Mouse (Mus musculus) C2C12 (cell line): ENCODE results near the gene Hs3st5.

Experiments
- CEBPB ChIP-seq: IDR thresholded peaks from one replicate; pipeline ENCODE4 v1.6.1; 2011; ENCODE audit warnings: low read depth, mild to moderate bottlenecking, control low read depth, moderate library complexity
- CTCF ChIP-seq: IDR thresholded peaks from one replicate; pipeline ENCODE4 v1.5.1; 2011; ENCODE audit not compliant: control insufficient read depth, insufficient read depth, insufficient read length
- MAX ChIP-seq: IDR thresholded peaks from one replicate; pipeline ENCODE4 v1.6.1; 2011; ENCODE audit warnings: mild to moderate bottlenecking, control low read depth
- MYOD1 ChIP-seq: IDR thresholded peaks from one replicate; pipeline ENCODE4 v1.6.1; 2011; ENCODE audit warnings: low read depth; ENCODE audit not compliant: control insufficient read depth, insufficient read length
- MYOG ChIP-seq: IDR thresholded peaks from one replicate; pipeline ENCODE4 v1.6.1; 2011; ENCODE audit not compliant: control insufficient read depth, insufficient read length; ENCODE audit errors: extremely low read depth
- USF1 ChIP-seq: IDR thresholded peaks from one replicate; pipeline ENCODE4 v1.6.1; 2011; ENCODE audit warnings: low read depth, mild to moderate bottlenecking, control low read depth, moderate library complexity

DNA sequence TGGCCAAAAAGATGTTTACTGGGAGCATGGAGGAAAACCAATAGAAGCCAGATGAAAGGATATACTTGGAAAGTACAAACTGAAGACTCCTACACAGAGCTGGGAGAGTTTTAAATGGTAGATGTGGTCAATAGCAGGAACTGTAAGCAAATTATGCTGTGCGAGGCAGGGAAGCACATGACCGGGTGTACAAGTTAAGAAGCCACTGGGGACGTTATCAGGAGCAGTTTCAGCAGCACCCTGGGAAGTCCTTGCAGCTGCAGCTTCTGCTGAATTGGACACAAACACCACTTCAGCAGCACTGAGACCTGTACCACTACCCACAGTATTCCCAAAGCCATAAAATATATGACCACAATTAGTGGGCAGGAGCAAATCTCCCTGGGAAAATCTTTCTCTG lies 31.8 kb upstream of the Hs3st5 start:
- TF ChIP-seq CTCF (no peak), CEBPB (no peak), USF1 (no peak), MAX (no peak), MYOG (no peak), MYOD1 (no peak)
